Mouse (Mus musculus): Measurements from ENCODE around the gene Pla2g4b. TPM values are rescaled to one million over a fixed set of nuclear protein-coding genes. Genes with fewer than 3 reads are reported as not detected.

Gene Pla2g4b
- polyA plus RNA-seq, 1 experiment from 2014 or later, result 1.1 TPM

- DNase-seq (ENCODE audit: low spot score), result no peak
Observed at GRCm38 (mm10) chr2:120013831-120014486, 19.3 kb upstream of the Pla2g4b start.

- no peak for DNase-seq (ENCODE audit: low spot score)
Observed at GRCm38 (mm10) chr2:120015882-120016281, 17.3 kb upstream of the Pla2g4b start.

GRCm38 (mm10) chr2:120017599-120017998 is 15.6 kb upstream of the Pla2g4b start:
- no peak for DNase-seq (ENCODE audit: low spot score)

- DNase-seq (ENCODE audit: low spot score), result no peak
Observed at GRCm38 (mm10) chr2:120024337-120024736, 8.9 kb upstream of the Pla2g4b start.

- DNase-seq (ENCODE audit: low spot score), result peak; percentile 94
Observed at GRCm38 (mm10) chr2:120026984-120027949, 6.0 kb upstream of the Pla2g4b start, which contains the start of the genes Jmjd7 and Gm28042. TSS of gene Jmjd7 (plus strand) at chr2:120027483. TSS of gene Gm28042 (plus strand) at chr2:120027493.

- no peak for DNase-seq (ENCODE audit: low spot score)
Observed at GRCm38 (mm10) chr2:120027950-120028331, 5.3 kb upstream of the Pla2g4b start.

GRCm38 (mm10) chr2:120030380-120030779 is 2.8 kb upstream of the Pla2g4b start:
- no peak for DNase-seq (ENCODE audit: low spot score)

- no peak for DNase-seq (ENCODE audit: low spot score)
Observed at GRCm38 (mm10) chr2:120033726-120034125, 509 bp downstream of the Pla2g4b start.

- DNase-seq (ENCODE audit: low spot score), result no peak
Observed at GRCm38 (mm10) chr2:120037744-120038143, 4.5 kb downstream of the Pla2g4b start.

- no peak for DNase-seq (ENCODE audit: low spot score)
Observed at GRCm38 (mm10) chr2:120040991-120041390, 7.8 kb downstream of the Pla2g4b start.

GRCm38 (mm10) chr2:120044101-120044603 is 10.9 kb downstream of the Pla2g4b start:
- DNase-seq (ENCODE audit: low spot score), result no peak

GRCm38 (mm10) chr2:120044676-120045075 is 11.5 kb downstream of the Pla2g4b start:
- no peak for DNase-seq (ENCODE audit: low spot score)

GRCm38 (mm10) chr2:120046486-120047310 is 13.5 kb downstream of the Pla2g4b start:
- no peak for DNase-seq (ENCODE audit: low spot score)

- DNase-seq (ENCODE audit: low spot score), result no peak
Observed at GRCm38 (mm10) chr2:120048173-120048572, 15.0 kb downstream of the Pla2g4b start.

- no peak for DNase-seq (ENCODE audit: low spot score)
Observed at GRCm38 (mm10) chr2:120049632-120050274, 16.5 kb downstream of the Pla2g4b start.

GRCm38 (mm10) chr2:120051405-120051804 is 18.2 kb downstream of the Pla2g4b start:
- no peak for DNase-seq (ENCODE audit: low spot score)

- DNase-seq (ENCODE audit: low spot score), result no peak
Observed at GRCm38 (mm10) chr2:120054771-120055552, 21.7 kb downstream of the Pla2g4b start.

GRCm38 (mm10) chr2:120055923-120056322 is 22.7 kb downstream of the Pla2g4b start:
- DNase-seq (ENCODE audit: low spot score), result no peak

GRCm38 (mm10) chr2:120058818-120059217 is 25.6 kb downstream of the Pla2g4b start:
- no peak for DNase-seq (ENCODE audit: low spot score)

- no peak for DNase-seq (ENCODE audit: low spot score)
Observed at GRCm38 (mm10) chr2:120059466-120059865, 26.2 kb downstream of the Pla2g4b start.
